Mouse (Mus musculus) thymus, adult 18-20 months (tissue): ENCODE measurements around the gene Abl2.
"Not testable (repeated sequence)": the region's sequence is repeated elsewhere in the genome, so short reads cannot be mapped to it uniquely, and the experiment has no call there.

Experiments
- DNase-seq, 2 experiments: peaks; one replicate each; pipeline ENCODE4 v3.0.0; 2022; ENCODE audit warnings: mixed read lengths in 2 of 2

Abl2 gene

GRCm38 (mm10) chr1:156558024-156558930 lies at the start of gene Abl2:
TSS of gene Abl2 (plus strand) at chr1:156558786.
- peak; percentile 80 to 81 for DNase-seq

GRCm38 (mm10) chr1:156520136-156520780 lies 38.3 kb upstream of the Abl2 start:
- DNase-seq: no peak

GRCm38 (mm10) chr1:156521796-156522517 lies 36.6 kb upstream of the Abl2 start:
- DNase-seq: peak; percentile 34 to 76

- DNase-seq: not testable (repeated sequence)
Measured at GRCm38 (mm10) chr1:156523842-156524241, 34.7 kb upstream of the Abl2 start, which contains the start of gene Gm10031. TSS of gene Gm10031 (plus strand) at chr1:156524012.

GRCm38 (mm10) chr1:156532476-156533175 lies 26.0 kb upstream of the Abl2 start:
- DNase-seq: not testable (repeated sequence)

GRCm38 (mm10) chr1:156533483-156533882 lies 25.1 kb upstream of the Abl2 start:
- DNase-seq: no peak

GRCm38 (mm10) chr1:156533911-156534310 lies 24.7 kb upstream of the Abl2 start:
- DNase-seq: no peak

GRCm38 (mm10) chr1:156537031-156537430 lies 21.6 kb upstream of the Abl2 start:
- no peak for DNase-seq

GRCm38 (mm10) chr1:156537701-156538100 lies 20.9 kb upstream of the Abl2 start:
- DNase-seq: no peak

- no peak for DNase-seq
Measured at GRCm38 (mm10) chr1:156538382-156538781, 20.2 kb upstream of the Abl2 start.

GRCm38 (mm10) chr1:156539787-156540560 lies 18.6 kb upstream of the Abl2 start:
- no peak for DNase-seq

- DNase-seq: no peak
Measured at GRCm38 (mm10) chr1:156543999-156544398, 14.6 kb upstream of the Abl2 start.

GRCm38 (mm10) chr1:156558950-156559640 lies 509 bp downstream of the Abl2 start:
- peak; percentile 41 to 55 for DNase-seq

- no peak for DNase-seq
Measured at GRCm38 (mm10) chr1:156559641-156560020, 1.0 kb downstream of the Abl2 start.

- DNase-seq: no peak
Measured at GRCm38 (mm10) chr1:156560500-156560899, 1.9 kb downstream of the Abl2 start.

- DNase-seq: no peak
Measured at GRCm38 (mm10) chr1:156565328-156565727, 6.7 kb downstream of the Abl2 start.

- DNase-seq: no peak
Measured at GRCm38 (mm10) chr1:156566132-156566531, 7.5 kb downstream of the Abl2 start.

- DNase-seq: no peak
Measured at GRCm38 (mm10) chr1:156569615-156570014, 11.0 kb downstream of the Abl2 start.

- no peak for DNase-seq
Measured at GRCm38 (mm10) chr1:156572952-156573351, 14.4 kb downstream of the Abl2 start.

GRCm38 (mm10) chr1:156581149-156581548 lies 22.6 kb downstream of the Abl2 start:
- no peak for DNase-seq

GRCm38 (mm10) chr1:156584175-156584574 lies 25.6 kb downstream of the Abl2 start:
- DNase-seq: no peak
